Mouse (Mus musculus) G1E (cell line): Measurements from ENCODE around the gene Pacsin1. TPM values are rescaled to one million over a fixed set of nuclear protein-coding genes. Genes with fewer than 3 reads are reported as not detected.

Source experiments
- ATAC-seq: 2 replicates; pipeline ENCODE4 v1.8.0; 2016; ENCODE audit warnings: mild to moderate bottlenecking; ENCODE audit not compliant: insufficient number of reproducible peaks, poor library complexity, low FRiP score, severe bottlenecking; ENCODE audit errors: extremely low read depth
- DNase-seq: peaks from one replicate; pipeline ENCODE4 v3.0.0; 2012; ENCODE audit warnings: low spot score
- H3K27me3 ChIP-seq: 2 replicates; pipeline ENCODE4 v1.6.1; 2012; ENCODE audit warnings: mild to moderate bottlenecking, low read length, inconsistent platforms; ENCODE audit not compliant: insufficient read depth
- H3K36me3 ChIP-seq: replicated peaks from 2 replicates; pipeline ENCODE3; 2012; ENCODE audit warnings: mild to moderate bottlenecking, inconsistent platforms
- H3K4me1 ChIP-seq: 2 replicates; pipeline ENCODE4 v1.6.1; 2012; ENCODE audit warnings: low read depth, low read length, inconsistent platforms, mixed read lengths; ENCODE audit not compliant: insufficient read depth
- H3K4me3 ChIP-seq: 2 replicates; pipeline ENCODE4 v1.5.1; 2012; ENCODE audit warnings: low read depth, mild to moderate bottlenecking, inconsistent platforms, low read length, moderate library complexity, mixed read lengths
- H3K9me3 ChIP-seq: replicated peaks from 2 replicates; pipeline ENCODE4 v1.6.1; 2012; ENCODE audit warnings: inconsistent platforms
- CTCF ChIP-seq: IDR thresholded peaks from 2 replicates; pipeline ENCODE4 v1.5.1; 2012; ENCODE audit warnings: low read depth, low read length, inconsistent platforms, mixed read lengths
- GATA1 ChIP-seq: IDR thresholded peaks from 2 replicates; pipeline ENCODE4 v1.6.1; 2012; ENCODE audit warnings: borderline replicate concordance, low read length, inconsistent platforms, mixed read lengths
- GATA2 ChIP-seq: IDR thresholded peaks from 2 replicates; pipeline ENCODE4 v1.6.1; 2012; ENCODE audit warnings: low read depth, low read length, inconsistent platforms, borderline replicate concordance
- POLR2AphosphoS5 ChIP-seq: IDR thresholded peaks from 2 replicates; pipeline ENCODE4 v1.6.1; 2012; ENCODE audit warnings: low read depth, low read length, inconsistent platforms; ENCODE audit not compliant: insufficient replicate concordance
- TAL1 ChIP-seq: conservative IDR thresholded peaks from 2 replicates; pipeline ENCODE4 v1.6.1; 2012; ENCODE audit warnings: low read depth, low read length, inconsistent platforms, mixed read lengths
- polyA plus RNA-seq: library from polyadenylated mRNA; stranded (reverse); fragments of >175 nt; gene quantifications from 2 replicates; pipeline ENCODE4 v1.2.3, GENCODE M21; 2012
- total RNA-seq, 2 experiments: library from RNA; stranded (forward) in 1 of 2; stranded (reverse) in 1 of 2; fragments of 200-1000 nt in 1 of 2; fragments of >200 nt in 1 of 2; fragmentation: Nextera tagmentation in 1 of 2; gene quantifications; 2 replicates each; pipeline ENCODE4 v1.2.3; 2014 to 2017

Gene Pacsin1
- total and polyA plus RNA-seq, 3 experiments, result 0.44 TPM; not detected in 2

GRCm38 (mm10) chr17:27676270-27676669, 21.0 kb downstream of the Pacsin1 start:
- Histone ChIP-seq H3K4me1 (peaks cover 9% of the 10 kb centered on the region), H3K36me3 (no peaks in the 10 kb centered on the region), H3K9me3 (no peaks in the 10 kb centered on the region), H3K27me3 (peaks cover 6% of the 10 kb centered on the region), H3K4me3 (no peak overlapping the region)
- no peak for TF ChIP-seq GATA2
- no peak for TF ChIP-seq TAL1
- no peak for TF ChIP-seq CTCF
- TF ChIP-seq POLR2AphosphoS5, result no peak
- no peak for TF ChIP-seq GATA1
- DNase-seq (no peak), ATAC-seq (no peak)

DNA sequence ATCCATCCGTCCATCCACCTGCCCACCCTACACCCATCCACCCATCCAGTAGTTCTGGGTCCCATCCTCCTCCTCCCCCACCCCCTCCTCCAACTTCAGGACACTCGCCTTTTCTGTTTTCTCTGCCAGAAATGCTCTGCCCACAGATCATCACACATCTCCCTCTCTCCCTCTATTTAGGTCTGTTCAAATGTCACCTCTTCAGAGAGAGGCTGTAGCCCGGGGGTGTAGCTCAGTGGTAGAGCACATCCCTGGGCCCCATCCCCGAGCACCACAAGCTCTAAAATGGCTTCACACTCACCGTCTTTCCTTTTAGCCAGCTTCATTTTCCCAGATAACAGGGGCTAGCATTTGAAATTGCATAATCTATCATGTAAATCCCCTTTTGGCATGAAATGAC, 22.4 kb downstream of the Pacsin1 start:
- Histone ChIP-seq H3K4me3 (no peak overlapping the region), H3K36me3 (no peaks in the 10 kb centered on the region), H3K4me1 (peaks cover 9% of the 10 kb centered on the region), H3K27me3 (peaks cover 6% of the 10 kb centered on the region), H3K9me3 (no peaks in the 10 kb centered on the region)
- DNase-seq (no peak), ATAC-seq (no peak)
- no peak for TF ChIP-seq GATA1
- no peak for TF ChIP-seq TAL1
- TF ChIP-seq POLR2AphosphoS5, result no peak
- TF ChIP-seq CTCF, result no peak
- no peak for TF ChIP-seq GATA2

GRCm38 (mm10) chr17:27678924-27679813, 23.9 kb downstream of the Pacsin1 start:
- H3K4me1 ChIP-seq, result peaks cover 9% of the 10 kb centered on the region
- DNase-seq (no peak), ATAC-seq (no peak)
- peaks cover 6% of the 10 kb centered on the region for H3K27me3 ChIP-seq
- no peak overlapping the region for H3K4me3 ChIP-seq
- TF ChIP-seq TAL1, result no peak
- no peak for TF ChIP-seq CTCF
- no peaks in the 10 kb centered on the region for H3K36me3 ChIP-seq
- H3K9me3 ChIP-seq, result no peaks in the 10 kb centered on the region

DNA sequence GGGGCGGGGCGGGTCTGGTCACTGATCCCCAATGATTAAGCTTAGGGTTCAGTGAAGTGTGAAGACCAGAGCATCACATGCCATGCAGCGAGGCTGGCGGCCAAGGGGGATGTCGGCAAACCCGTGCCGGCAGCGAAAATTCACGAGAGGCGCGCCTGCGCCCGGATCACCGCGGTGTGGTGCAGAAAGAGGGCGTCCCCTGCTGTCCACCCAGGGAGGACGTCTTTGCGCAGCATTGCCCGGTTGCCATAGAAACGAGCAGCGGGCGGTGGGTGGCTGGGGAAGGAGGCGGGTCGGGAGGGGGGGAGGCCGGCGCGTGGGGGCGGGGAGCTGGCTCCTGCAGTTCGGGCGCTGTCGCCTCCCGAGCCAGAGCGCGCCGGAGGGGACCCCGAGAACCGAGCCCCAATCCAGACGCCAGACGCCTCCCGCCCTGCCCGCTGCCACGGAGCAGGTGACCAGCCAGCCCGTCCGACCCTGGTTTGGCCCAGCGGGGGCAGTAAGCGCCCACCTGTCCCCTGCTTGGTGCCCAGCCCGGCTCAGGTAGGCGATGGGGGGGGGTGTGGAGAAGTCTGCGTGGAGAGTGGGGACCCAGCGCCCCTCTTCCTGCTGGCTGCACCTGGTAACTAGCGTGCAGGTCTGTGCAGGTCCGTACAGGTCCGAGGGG, 29.7 kb downstream of the Pacsin1 start:
- Histone ChIP-seq H3K9me3 (no peaks in the 10 kb centered on the region), H3K36me3 (no peaks in the 10 kb centered on the region), H3K4me1 (no peaks in the 10 kb centered on the region; the same call in 1 of the 2 replicates), H3K27me3 (peaks cover 21% of the 10 kb centered on the region), H3K4me3 (no peak overlapping the region)
- DNase-seq, result no peak
- TF ChIP-seq POLR2AphosphoS5 (no peak), GATA2 (no peak), CTCF (no peak), TAL1 (no peak), GATA1 (no peak)
- no peak for ATAC-seq

DNA sequence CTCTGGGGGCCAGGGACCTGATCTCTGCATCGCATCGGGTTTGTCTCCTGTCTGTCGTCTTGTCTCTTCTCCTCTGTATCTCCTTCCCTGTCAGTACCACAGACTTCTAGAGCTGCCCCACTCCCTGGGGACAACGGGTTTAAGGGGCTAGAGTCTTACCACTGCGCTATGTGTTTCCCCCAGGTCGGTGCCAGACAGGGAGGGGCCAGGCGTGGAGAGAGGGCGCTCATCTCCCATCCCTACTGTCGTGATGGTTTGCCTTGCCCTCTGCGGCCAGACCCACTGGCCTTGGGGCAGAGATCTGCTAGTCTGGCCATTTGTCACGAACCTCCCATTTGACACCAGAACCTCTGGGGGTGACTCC, 30.2 kb downstream of the Pacsin1 start:
- ATAC-seq (no peak), DNase-seq (no peak)
- Histone ChIP-seq H3K27me3 (peaks cover 21% of the 10 kb centered on the region), H3K4me3 (no peak overlapping the region), H3K9me3 (no peaks in the 10 kb centered on the region), H3K4me1 (no peaks in the 10 kb centered on the region; the same call in 1 of the 2 replicates), H3K36me3 (no peaks in the 10 kb centered on the region)
- TF ChIP-seq CTCF (no peak), GATA1 (no peak), TAL1 (no peak), GATA2 (no peak), POLR2AphosphoS5 (no peak)

GRCm38 (mm10) chr17:27686395-27686794, 31.1 kb downstream of the Pacsin1 start:
- Histone ChIP-seq H3K4me1 (no peaks in the 10 kb centered on the region; the same call in 1 of the 2 replicates), H3K4me3 (no peak overlapping the region), H3K9me3 (no peaks in the 10 kb centered on the region), H3K27me3 (peaks cover 26% of the 10 kb centered on the region), H3K36me3 (no peaks in the 10 kb centered on the region)
- TF ChIP-seq TAL1, result no peak
- no peak for TF ChIP-seq GATA1
- no peak for TF ChIP-seq GATA2
- no peak for TF ChIP-seq CTCF
- TF ChIP-seq POLR2AphosphoS5, result no peak
- ATAC-seq (no peak), DNase-seq (no peak)
